Mouse (Mus musculus) forebrain, postnatal 0 days (tissue): Measurements from ENCODE around the gene Anks6. TPM values are rescaled to one million over a fixed set of nuclear protein-coding genes. Genes with fewer than 3 reads are reported as not detected.

Experiments used
- ATAC-seq: fragments of 200-750 bp; cut with Nextera tagmentation; 2 replicates; pipeline ENCODE4 v1.8.0; 2017; ENCODE audit warnings: mild to moderate bottlenecking, moderate library complexity
- DNase-seq: peaks from one replicate; pipeline ENCODE4 v3.0.0-alpha.2; 2015
- H3K27ac ChIP-seq: fragments of 300-500 bp; sonication (generic); 2 replicates; pipeline ENCODE4 v1.5.1; 2014; ENCODE audit warnings: low read depth, mild to moderate bottlenecking, antibody characterized with exemption, low read length, moderate library complexity, mixed read lengths
- H3K27me3 ChIP-seq: fragments of 300-500 bp; sonication (generic); 2 replicates; pipeline ENCODE4 v1.6.1; 2014; ENCODE audit warnings: mild to moderate bottlenecking, low read length, mixed read lengths; ENCODE audit not compliant: insufficient read depth
- H3K36me3 ChIP-seq: fragments of 300-500 bp; sonication (generic); 2 replicates; pipeline ENCODE4 v1.6.1; 2014; ENCODE audit warnings: mild to moderate bottlenecking, moderate library complexity; ENCODE audit not compliant: insufficient read depth
- H3K4me1 ChIP-seq: fragments of 300-500 bp; sonication (generic); 2 replicates; pipeline ENCODE4 v1.6.1; 2014; ENCODE audit warnings: antibody characterized with exemption; ENCODE audit not compliant: insufficient read depth
- H3K4me2 ChIP-seq: fragments of 300-500 bp; sonication (generic); 2 replicates; pipeline ENCODE4 v1.6.1; 2014; ENCODE audit warnings: low read depth, mild to moderate bottlenecking, moderate library complexity
- H3K4me3 ChIP-seq: fragments of 300-500 bp; sonication (generic); 2 replicates; pipeline ENCODE4 v1.5.1; 2014; ENCODE audit warnings: low read depth, low read length, mixed read lengths
- H3K9ac ChIP-seq: fragments of 300-500 bp; sonication (generic); 2 replicates; pipeline ENCODE4 v1.6.1; 2014; ENCODE audit warnings: mild to moderate bottlenecking
- H3K9me3 ChIP-seq: fragments of 300-500 bp; sonication (generic); 2 replicates; pipeline ENCODE4 v1.6.1; 2016; ENCODE audit warnings: low read length
- CTCF ChIP-seq: sonication (generic); IDR thresholded peaks from 2 replicates; pipeline ENCODE4 v1.5.1; 2016; ENCODE audit warnings: antibody characterized with exemption, control low read depth, low read depth
- WGBS: fragments of 180-500 bp; shearing (Covaris S2); extraction: QIAGEN DNeasy Blood & Tissue Kit; methylation state at CpG from one replicate; pipeline ENCODE4 v1.1.7; 2014; 5-methylcytosine and 5-hydroxymethylcytosine counted together
- polyA plus RNA-seq: library from polyadenylated mRNA; unstranded; fragments of >200 nt; fragmentation: Nextera tagmentation; extraction: Ambion mirVana; gene quantifications from 2 replicates; pipeline ENCODE4 v1.2.1, GENCODE M21; 2015
- total RNA-seq: library from RNA; depleted of rRNA; stranded (reverse); fragments of >200 nt; gene quantifications from 2 replicates; pipeline ENCODE4 v1.2.3, GENCODE M21; 2014

Gene Anks6
- total and polyA plus RNA-seq, 2 experiments from 2014 or later: 2.1 to 11.0 TPM

- DNase-seq: no peak
- H3K9ac ChIP-seq: no peak overlapping the region
- ATAC-seq: no peak
- TF ChIP-seq CTCF: no peak
- H3K4me2 ChIP-seq: no peak overlapping the region
- 84% methylated on average over 7 of the region's 7 CpGs for WGBS
- H3K36me3 ChIP-seq: no peaks in the 10 kb centered on the region
- H3K27me3 ChIP-seq: 0 out of 2 replicates have a peak, but pooled peaks cover 8% of the 10 kb centered on the region
- no peaks in the 10 kb centered on the region for H3K4me1 ChIP-seq
- H3K9me3 ChIP-seq: no peaks in the 10 kb centered on the region
- no peak overlapping the region for H3K4me3 ChIP-seq
- no peak overlapping the region for H3K27ac ChIP-seq
Measured at GRCm38 (mm10) chr4:47088671-47089070, 31.4 kb upstream of the Anks6 start.

GRCm38 (mm10) chr4:47083824-47084223 is 26.6 kb upstream of the Anks6 start:
- ATAC-seq (no peak), DNase-seq (no peak)
- no peaks in the 10 kb centered on the region for H3K9me3 ChIP-seq
- WGBS: 91% methylated on average over 7 of the region's 7 CpGs
- no peaks in the 10 kb centered on the region for H3K36me3 ChIP-seq
- TF ChIP-seq CTCF: no peak
- H3K4me2 ChIP-seq: no peak overlapping the region
- H3K9ac ChIP-seq: no peak overlapping the region
- H3K4me3 ChIP-seq: no peak overlapping the region
- no peak overlapping the region for H3K27ac ChIP-seq
- no peaks in the 10 kb centered on the region for H3K27me3 ChIP-seq
- H3K4me1 ChIP-seq: no peaks in the 10 kb centered on the region

GRCm38 (mm10) chr4:47080647-47081010 is 23.4 kb upstream of the Anks6 start:
- WGBS: 97% methylated on average over 4 of the region's 4 CpGs
- DNase-seq (no peak), ATAC-seq (no peak)
- H3K4me1 ChIP-seq: no peaks in the 10 kb centered on the region
- no peaks in the 10 kb centered on the region for H3K9me3 ChIP-seq
- H3K4me3 ChIP-seq: no peak overlapping the region
- no peak overlapping the region for H3K9ac ChIP-seq
- TF ChIP-seq CTCF: no peak
- H3K36me3 ChIP-seq: no peaks in the 10 kb centered on the region
- no peak overlapping the region for H3K27ac ChIP-seq
- H3K4me2 ChIP-seq: no peak overlapping the region
- H3K27me3 ChIP-seq: no peaks in the 10 kb centered on the region

- Histone ChIP-seq H3K4me2 (no peak overlapping the region), H3K4me1 (no peaks in the 10 kb centered on the region), H3K9me3 (no peaks in the 10 kb centered on the region), H3K9ac (no peak overlapping the region), H3K27me3 (no peaks in the 10 kb centered on the region), H3K36me3 (no peaks in the 10 kb centered on the region), H3K27ac (no peak overlapping the region), H3K4me3 (no peak overlapping the region)
- 92% methylated on average over 17 of the region's 17 CpGs for WGBS
- DNase-seq: no peak
- no peak for TF ChIP-seq CTCF
- no peak for ATAC-seq
Measured at GRCm38 (mm10) chr4:47079997-47080646, 22.9 kb upstream of the Anks6 start.

- Histone ChIP-seq H3K27ac (no peak overlapping the region), H3K9ac (no peak overlapping the region), H3K9me3 (no peaks in the 10 kb centered on the region), H3K27me3 (no peaks in the 10 kb centered on the region), H3K4me3 (no peak overlapping the region), H3K36me3 (no peaks in the 10 kb centered on the region), H3K4me2 (no peak overlapping the region), H3K4me1 (no peaks in the 10 kb centered on the region)
- ATAC-seq (no peak), DNase-seq (no peak)
- 19% methylated on average over 2 of the region's 2 CpGs for WGBS
- TF ChIP-seq CTCF: no peak
Measured at GRCm38 (mm10) chr4:47075054-47075453, 17.8 kb upstream of the Anks6 start.

GRCm38 (mm10) chr4:47060900-47061299 is 3.7 kb upstream of the Anks6 start:
- ATAC-seq (no peak), DNase-seq (no peak)
- no peak overlapping the region for H3K9ac ChIP-seq
- H3K4me1 ChIP-seq: peaks cover 2% of the 10 kb centered on the region; the same call in 1 of the 2 replicates
- 18% methylated on average over 1 of the region's 1 CpGs for WGBS
- H3K9me3 ChIP-seq: no peaks in the 10 kb centered on the region
- no peaks in the 10 kb centered on the region for H3K27me3 ChIP-seq
- no peak overlapping the region for H3K4me2 ChIP-seq
- H3K36me3 ChIP-seq: no peaks in the 10 kb centered on the region
- no peak overlapping the region for H3K27ac ChIP-seq
- H3K4me3 ChIP-seq: no peak overlapping the region
- no peak for TF ChIP-seq CTCF

GRCm38 (mm10) chr4:47057510-47058325 is 491 bp upstream of the Anks6 start:
- peak overlapping the region; percentile 66 for H3K4me2 ChIP-seq
- DNase-seq (peak; percentile 14), ATAC-seq (peak; percentile 21)
- H3K27ac ChIP-seq: peak overlapping the region; percentile 62
- peak overlapping the region; percentile 72 for H3K9ac ChIP-seq
- TF ChIP-seq CTCF: no peak
- peaks cover 2% of the 10 kb centered on the region; the same call in 1 of the 2 replicates for H3K4me1 ChIP-seq
- H3K9me3 ChIP-seq: no peaks in the 10 kb centered on the region
- no peaks in the 10 kb centered on the region for H3K27me3 ChIP-seq
- H3K36me3 ChIP-seq: no peaks in the 10 kb centered on the region
- WGBS: 37% methylated on average over 25 of the region's 25 CpGs
- peak overlapping the region; percentile 85 for H3K4me3 ChIP-seq
